In the genomic region with DNA sequence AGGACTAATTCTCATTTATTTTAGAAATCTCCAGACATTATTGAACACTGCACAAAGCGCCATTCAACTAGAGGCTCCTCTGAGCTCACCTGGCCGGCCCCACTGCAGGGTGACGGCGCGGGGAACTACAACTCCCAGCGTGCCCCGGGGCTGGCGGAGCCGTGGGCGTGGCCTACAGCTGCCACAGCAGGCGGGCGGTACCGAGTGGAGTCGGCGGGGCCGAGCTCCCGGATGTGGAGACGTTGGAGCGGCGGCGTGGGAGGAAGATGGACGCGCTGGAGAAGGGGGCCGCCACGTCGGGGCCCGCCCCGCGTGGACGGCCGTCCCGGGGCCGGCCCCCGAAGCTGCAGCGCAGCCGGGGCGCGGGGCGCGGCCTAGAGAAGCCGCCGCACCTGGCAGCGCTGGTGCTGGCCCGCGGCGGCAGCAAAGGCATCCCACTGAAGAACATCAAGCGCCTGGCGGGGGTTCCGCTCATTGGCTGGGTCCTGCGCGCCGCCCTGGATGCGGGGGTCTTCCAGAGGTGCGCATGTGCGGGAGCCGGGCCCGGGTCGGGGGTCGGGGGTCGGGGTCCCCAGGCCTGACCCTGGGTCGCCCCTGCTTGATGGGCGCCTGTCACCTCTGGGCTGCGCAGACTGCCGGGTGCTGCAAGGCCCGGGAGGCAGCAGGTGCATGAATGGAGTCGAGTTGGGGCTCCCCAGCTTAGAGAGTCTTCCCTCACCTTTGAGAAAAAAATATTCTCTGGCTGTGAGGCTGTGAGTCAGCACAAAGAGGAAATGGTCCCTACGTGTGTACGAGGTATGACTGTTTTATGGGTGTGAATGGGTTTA, we compare ENCODE assay signal across 8 mouse cellular contexts. TPM values are rescaled to one million over a fixed set of nuclear protein-coding genes. Genes with fewer than 3 reads are reported as not detected.
DNase-seq lines count a peak whose midpoint lies in the region; ATAC-seq and TF ChIP-seq lines count a peak whose summit lies in the region.

A gene (plus strand): TSS at position 180 of the 827 bp plus-strand sequence.

- TF ChIP-seq CTCF in lung, adult 2 months (IDR thresholded peaks at IDR 0.05; ENCODE audit: insufficient read depth, low read length) = no peak

- H3K4me2 ChIP-seq in forebrain, embryonic 14.5 days (ENCODE audit: low read length) = peak within 1 kb of the TSS; percentile 68

- intact Hi-C loops in heart, postnatal 14 days (cut with DNase I) = loop anchor here (5.0 kb wide), 1 partner anchor 369 kb away; a partner anchor contains a TSS

- peak; percentile 62; the same call in 1 of the 2 replicates for TF ChIP-seq POLR2A in lung, adult 2 months (IDR thresholded peaks at IDR 0.05; ENCODE audit: borderline replicate concordance, extremely low read depth, low read depth, low read length)

- peak; percentile 98 for ATAC-seq in forebrain, embryonic 14.5 days
- ATAC-seq in neutrophil, adult 5-6 weeks (ENCODE audit: extremely low read depth, insufficient number of reproducible peaks, low FRiP score, poor library complexity, severe bottlenecking) = peak; percentile 92

- under 1% methylated on average over 53 of the region's 68 CpGs for WGBS in forebrain, embryonic 14.5 days
- WGBS in lung, adult 2 months = under 1% methylated on average over 68 of the region's 68 CpGs

- H3K27me3 ChIP-seq in forebrain, embryonic 14.5 days (replicated peaks; ENCODE audit: control insufficient read depth, insufficient read depth, low read length) = peaks cover 8% of the 10 kb centered on the region; the same call in 1 of the 2 replicates

- H3K27ac ChIP-seq in forebrain, embryonic 14.5 days (ENCODE audit: low read depth, low read length) = peak within 1 kb of the TSS; percentile 81

- peak within 1 kb of the TSS; percentile 86 for H3K4me3 ChIP-seq in forebrain, embryonic 14.5 days (ENCODE audit: low read depth, low read length)
- peak within 1 kb of the TSS; percentile 53 for H3K4me3 ChIP-seq in lung, adult 2 months (replicated peaks; ENCODE audit: extremely low read depth, low read depth, low read length)

- H3K4me1 ChIP-seq in forebrain, embryonic 14.5 days (ENCODE audit: control insufficient read depth, insufficient read depth, low read length) = peaks cover 12% of the 10 kb centered on the region
- H3K4me1 ChIP-seq in lung, adult 2 months (ENCODE audit: control insufficient read depth, insufficient read depth, low read length) = peaks cover 11% of the 10 kb centered on the region

- peak; percentile 90 for DNase-seq in ES-CJ7 (ENCODE audit: low read depth, low spot score)
- peak; percentile 88 for DNase-seq in cerebellum, adult 11 months
- DNase-seq in forebrain, embryonic 14.5 days (ENCODE audit: low spot score) = peak; percentile 94
- DNase-seq in heart, postnatal 14 days = peak; percentile 89 to 93
- peak; percentile 86 to 93 for DNase-seq in layer of hippocampus, adult 18-20 months (ENCODE audit: low spot score in 2 of 2)
- DNase-seq in lung, adult 2 months = peak; percentile 88
- DNase-seq in thymus, adult 18-20 months = peak; percentile 85 to 86

- no peaks in the 10 kb centered on the region for H3K9me3 ChIP-seq in forebrain, embryonic 14.5 days (replicated peaks; ENCODE audit: control insufficient read depth, low read length)

- H3K36me3 ChIP-seq in forebrain, embryonic 14.5 days (ENCODE audit: control insufficient read depth, insufficient read depth, low read length) = peaks cover 17% of the 10 kb centered on the region

- H3K9ac ChIP-seq in forebrain, embryonic 14.5 days (ENCODE audit: low read length) = peak within 1 kb of the TSS; percentile 91

RNA-seq across cellular contexts. Expression of the gene that starts here (rescaled TPM):
- 159 and 173 TPM in 2 replicates for polyA plus RNA-seq in forebrain, embryonic 14.5 days (2014; fragmentation: Nextera tagmentation; extraction: Ambion mirVana)
- 10 to 100 TPM; 38.6 to 39.4 TPM for total RNA-seq in heart, postnatal 14 days (2021)
- total RNA-seq in layer of hippocampus, adult 18-20 months (2021) = 100 to 1,000 TPM in 1 of 2 experiments, 10 to 100 TPM in 1; 98.0 to 106 TPM
- 8.4 and 12.3 TPM in 2 replicates for polyA plus RNA-seq in lung, adult 2 months (2012; rRNA removed)
- total RNA-seq in neutrophil, adult 5-6 weeks (2017) = 38.9 and 42.4 TPM in 2 replicates

Comparison
In these comparisons a context has a peak if more than half of its experiments do, and no peak if none do; other contexts are left out.
1. Peak in every context shown above with its lines: DNase-seq, ATAC-seq, H3K4me3 ChIP-seq and H3K27ac ChIP-seq.
2. RNA of the gene that starts here (polyA plus RNA-seq): 159 to 173 TPM in forebrain, embryonic 14.5 days; 8.4 to 12.3 TPM in lung, adult 2 months; every median in the first group is over 10 times any median in the second.